Mouse (Mus musculus): ENCODE data around the gene Gm17509. TPM values are rescaled to one million over a fixed set of nuclear protein-coding genes. Genes with fewer than 3 reads are reported as not detected.
"Not testable (repeated sequence)": the region's sequence is repeated elsewhere in the genome, so short reads cannot be mapped to it uniquely, and the experiment has no call there.

The Gm17509 gene
- total RNA-seq, 2 experiments from 2014 or later: 1.6 to 1.9 TPM

GRCm38 (mm10) chr13:117197666-117198065 lies 23.2 kb downstream of the Gm17509 start:
- no peak for TF ChIP-seq CTCF (conservative IDR thresholded peaks at IDR 0.05)
- H3K4me3 ChIP-seq: no peak overlapping the region
- no peak for DNase-seq (ENCODE audit: low spot score in 2 of 2)
- H3K27ac ChIP-seq: no peak overlapping the region

DNA sequence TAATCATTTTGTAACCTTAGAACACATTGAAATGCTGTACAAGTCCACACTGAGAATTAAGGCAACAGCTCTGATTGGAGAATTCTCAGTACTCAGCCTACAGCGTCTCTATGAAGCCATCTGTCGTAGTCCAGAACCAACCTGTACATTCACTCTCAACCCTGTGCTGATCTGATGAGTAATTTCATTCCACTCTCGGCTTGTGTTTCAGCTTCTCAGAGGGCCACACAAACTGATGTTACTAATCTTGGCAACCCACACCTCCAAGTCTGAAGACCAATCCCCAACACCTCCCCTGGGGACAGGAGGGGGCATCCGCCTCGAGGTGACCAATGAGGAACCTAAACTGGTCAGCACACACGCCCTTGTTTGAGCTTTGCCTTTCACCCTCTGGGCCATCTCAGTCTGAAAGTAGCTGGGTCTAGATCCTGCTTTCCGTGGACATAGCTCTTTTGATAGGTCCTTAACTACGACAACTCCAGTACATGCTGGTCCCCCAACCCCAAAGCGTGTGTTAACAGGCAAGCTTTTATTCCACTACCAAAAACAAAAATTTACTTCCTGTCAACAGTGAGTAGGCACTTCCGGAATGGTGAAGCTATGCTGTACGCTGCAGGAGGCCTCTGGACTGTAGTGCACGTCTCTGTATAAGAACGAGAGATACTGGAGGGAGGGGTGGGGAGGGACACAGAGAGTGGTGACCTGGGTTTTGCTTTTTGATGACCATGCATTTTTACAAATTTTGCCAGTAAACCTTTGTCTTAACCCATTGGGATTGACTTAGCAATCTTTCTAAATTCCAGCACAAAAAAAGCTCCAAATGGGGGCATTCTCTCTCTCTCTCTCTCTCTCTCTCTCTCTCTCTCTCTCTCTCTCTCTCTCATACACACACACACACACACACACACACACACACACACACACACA lies 25.0 kb downstream of the Gm17509 start:
- no peak for TF ChIP-seq CTCF (conservative IDR thresholded peaks at IDR 0.05)
- Histone ChIP-seq H3K27ac (no peak overlapping the region), H3K4me3 (no peak overlapping the region)
- DNase-seq (ENCODE audit: low spot score in 2 of 2): no peak

DNA sequence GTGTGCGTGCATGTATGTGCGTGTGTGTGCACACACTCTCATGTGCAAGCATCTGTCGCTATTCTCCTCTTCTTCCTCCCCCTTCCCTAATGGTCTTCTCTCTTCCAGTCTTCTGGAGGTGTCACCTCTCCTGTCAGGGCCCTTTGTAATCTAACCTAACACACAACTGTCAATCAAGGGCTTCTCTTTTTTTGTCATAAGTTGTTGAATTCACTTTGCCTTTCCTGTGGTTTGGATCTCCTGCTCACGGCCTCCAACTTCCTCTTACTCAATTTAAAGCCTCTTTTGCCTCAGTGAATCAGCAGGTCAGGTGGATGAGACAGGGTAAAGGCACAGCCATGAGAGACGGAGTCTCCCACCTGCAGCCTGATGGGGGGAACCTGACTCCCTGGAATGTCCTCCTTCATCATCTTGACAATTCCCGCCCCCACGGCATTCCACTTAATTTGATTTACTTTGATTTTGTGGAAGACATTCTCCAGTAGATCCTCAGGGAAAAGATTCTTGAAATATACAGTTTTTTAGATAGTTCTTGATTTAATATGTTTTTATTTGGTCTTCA lies 27.4 kb downstream of the Gm17509 start:
- TF ChIP-seq CTCF (conservative IDR thresholded peaks at IDR 0.05): no peak
- DNase-seq (ENCODE audit: low spot score in 2 of 2): no peak
- H3K4me3 ChIP-seq: no peak overlapping the region
- H3K27ac ChIP-seq: no peak overlapping the region

- no peak for DNase-seq (ENCODE audit: low spot score in 2 of 2)
- H3K4me3 ChIP-seq: no peak overlapping the region
- no peak for TF ChIP-seq CTCF (conservative IDR thresholded peaks at IDR 0.05)
- no peak overlapping the region for H3K27ac ChIP-seq
Observed at GRCm38 (mm10) chr13:117192161-117192560, 28.7 kb downstream of the Gm17509 start.

- Histone ChIP-seq H3K27ac (no peak overlapping the region), H3K4me3 (no peak overlapping the region)
- no peak for TF ChIP-seq CTCF (conservative IDR thresholded peaks at IDR 0.05)
- DNase-seq (ENCODE audit: low spot score in 2 of 2): no peak
Observed at GRCm38 (mm10) chr13:117185329-117185728, 35.5 kb downstream of the Gm17509 start.

GRCm38 (mm10) chr13:117183288-117183687 lies 37.6 kb downstream of the Gm17509 start:
- no peak for TF ChIP-seq CTCF (conservative IDR thresholded peaks at IDR 0.05)
- Histone ChIP-seq H3K4me3 (no peak overlapping the region), H3K27ac (no peak overlapping the region)
- DNase-seq (ENCODE audit: low spot score in 2 of 2): no peak

GRCm38 (mm10) chr13:117180912-117181311 lies 40.0 kb downstream of the Gm17509 start:
- not testable (repeated sequence) for DNase-seq (ENCODE audit: low spot score in 2 of 2); H3K4me3 ChIP-seq; H3K27ac ChIP-seq

Other genes with a start within 250 kb of the Gm17509 start
- 10 to 100 TPM; 34.6 to 37.6 TPM for gene Parp8, start 195.5 kb downstream of the Gm17509 start, total RNA-seq (2021)
- gene Emb, start 12.5 kb downstream of the Gm17509 start, total RNA-seq (2021): 10 to 100 TPM; 25.7 to 29.9 TPM

All from layer of hippocampus, adult 2 months (tissue).